Mouse (Mus musculus) kidney, postnatal 0 days (tissue): Measurements from ENCODE around the gene Spo11. TPM values are rescaled to one million over a fixed set of nuclear protein-coding genes. Genes with fewer than 3 reads are reported as not detected.

Experiments
- ATAC-seq: fragments of 200-750 bp; cut with Nextera tagmentation; replicated peaks from 2 replicates; pipeline ENCODE4 v1.8.0; 2017; ENCODE audit warnings: low read depth, moderate number of reproducible peaks, moderate TSS enrichment, moderate library complexity; ENCODE audit not compliant: low FRiP score
- DNase-seq: peaks from one replicate; pipeline ENCODE4 v3.0.0-alpha.2; 2016; ENCODE audit warnings: low spot score
- H3K27ac ChIP-seq: fragments of 300-500 bp; sonication (generic); 2 replicates; pipeline ENCODE4 v1.5.1; 2014; ENCODE audit warnings: mild to moderate bottlenecking
- H3K27me3 ChIP-seq: fragments of 300-500 bp; sonication (generic); 2 replicates; pipeline ENCODE4 v1.6.1; 2014; ENCODE audit warnings: low read length, mixed read lengths; ENCODE audit not compliant: insufficient read depth
- H3K36me3 ChIP-seq: fragments of 300-500 bp; sonication (generic); 2 replicates; pipeline ENCODE4 v1.6.1; 2014; ENCODE audit warnings: low read length, mixed read lengths; ENCODE audit not compliant: insufficient read depth
- H3K4me1 ChIP-seq: fragments of 300-500 bp; sonication (generic); replicated peaks from 2 replicates; pipeline ENCODE4 v1.6.1; 2014; ENCODE audit warnings: antibody characterized with exemption, low read length, mixed read lengths; ENCODE audit not compliant: insufficient read depth
- H3K4me2 ChIP-seq: fragments of 300-500 bp; sonication (generic); 2 replicates; pipeline ENCODE4 v1.6.1; 2014; ENCODE audit warnings: mild to moderate bottlenecking, low read length, moderate library complexity, mixed read lengths
- H3K4me3 ChIP-seq: fragments of 300-500 bp; sonication (generic); replicated peaks from 2 replicates; pipeline ENCODE4 v1.5.1; 2014; ENCODE audit warnings: low read depth, low read length
- H3K9ac ChIP-seq: fragments of 300-500 bp; sonication (generic); 2 replicates; pipeline ENCODE4 v1.6.1; 2014; ENCODE audit warnings: low read depth, low read length
- H3K9me3 ChIP-seq: fragments of 300-500 bp; sonication (generic); replicated peaks from 2 replicates; pipeline ENCODE4 v1.6.1; 2016; ENCODE audit warnings: low read length, inconsistent platforms, mixed read lengths
- CTCF ChIP-seq: IDR thresholded peaks from 2 replicates; pipeline ENCODE4 v1.5.1; 2016; ENCODE audit warnings: antibody characterized with exemption, low read depth, mild to moderate bottlenecking, moderate library complexity
- WGBS: fragments of 180-500 bp; shearing (Covaris S2); extraction: QIAGEN DNeasy Blood & Tissue Kit; methylation state at CpG from one replicate; pipeline ENCODE4 v1.1.7; 2014; 5-methylcytosine and 5-hydroxymethylcytosine counted together
- polyA plus RNA-seq: library from polyadenylated mRNA; unstranded; fragments of >200 nt; fragmentation: Nextera tagmentation; extraction: Ambion mirVana; gene quantifications from 2 replicates; pipeline ENCODE4 v1.2.1, GENCODE M21; 2015

Gene Spo11
- polyA plus RNA-seq, 1 experiment from 2014 or later: 0.11 TPM

- no peaks in the 10 kb centered on the region for H3K27me3 ChIP-seq
- TF ChIP-seq CTCF: no peak
- no peak for ATAC-seq
- H3K4me2 ChIP-seq: no peak overlapping the region
- H3K9me3 ChIP-seq: no peaks in the 10 kb centered on the region
- H3K4me1 ChIP-seq: no peaks in the 10 kb centered on the region
- no peak overlapping the region for H3K4me3 ChIP-seq
- 88% methylated on average over 5 of the region's 5 CpGs for WGBS
- H3K36me3 ChIP-seq: no peaks in the 10 kb centered on the region
- no peak for DNase-seq
- no peak overlapping the region for H3K9ac ChIP-seq
- no peak overlapping the region for H3K27ac ChIP-seq
These were observed 11.0 kb upstream of the Spo11 start for GRCm38 (mm10) chr2:172966480-172966879.

- no peak for DNase-seq
- WGBS: 98% methylated on average over 2 of the region's 2 CpGs
- ATAC-seq: no peak
- H3K27me3 ChIP-seq: no peaks in the 10 kb centered on the region
- no peak for TF ChIP-seq CTCF
- no peaks in the 10 kb centered on the region for H3K4me1 ChIP-seq
- no peaks in the 10 kb centered on the region for H3K9me3 ChIP-seq
- H3K4me3 ChIP-seq: no peak overlapping the region
- no peak overlapping the region for H3K27ac ChIP-seq
- no peaks in the 10 kb centered on the region for H3K36me3 ChIP-seq
- H3K4me2 ChIP-seq: no peak overlapping the region
- H3K9ac ChIP-seq: no peak overlapping the region
These were observed 5.6 kb upstream of the Spo11 start for GRCm38 (mm10) chr2:172971865-172972264.

- Histone ChIP-seq H3K36me3 (no peaks in the 10 kb centered on the region), H3K9ac (no peak overlapping the region), H3K27ac (no peak overlapping the region), H3K4me1 (0 out of 2 replicates have a peak, but pooled peaks cover 6% of the 10 kb centered on the region), H3K9me3 (no peaks in the 10 kb centered on the region), H3K4me3 (no peak overlapping the region), H3K4me2 (no peak overlapping the region), H3K27me3 (no peaks in the 10 kb centered on the region)
- ATAC-seq (no peak; the same call in 1 of the 2 replicates), DNase-seq (no peak)
- WGBS: 15% methylated on average over 7 of the region's 7 CpGs
- TF ChIP-seq CTCF: no peak
These were observed 3.5 kb upstream of the Spo11 start for GRCm38 (mm10) chr2:172973806-172974565.

- Histone ChIP-seq H3K4me1 (0 out of 2 replicates have a peak, but pooled peaks cover 6% of the 10 kb centered on the region), H3K4me2 (no peak overlapping the region), H3K9ac (no peak overlapping the region), H3K27me3 (no peaks in the 10 kb centered on the region), H3K4me3 (no peak overlapping the region), H3K27ac (no peak overlapping the region), H3K9me3 (no peaks in the 10 kb centered on the region), H3K36me3 (no peaks in the 10 kb centered on the region)
- DNase-seq (no peak), ATAC-seq (no peak)
- WGBS: 27% methylated on average over 7 of the region's 7 CpGs
- no peak for TF ChIP-seq CTCF
These were observed 2.8 kb upstream of the Spo11 start for GRCm38 (mm10) chr2:172974701-172975100.

- no peak overlapping the region for H3K27ac ChIP-seq
- H3K4me1 ChIP-seq: 0 out of 2 replicates have a peak, but pooled peaks cover 6% of the 10 kb centered on the region
- no peak overlapping the region for H3K9ac ChIP-seq
- H3K4me3 ChIP-seq: no peak overlapping the region
- H3K27me3 ChIP-seq: no peaks in the 10 kb centered on the region
- WGBS: 85% methylated on average over 6 of the region's 6 CpGs
- DNase-seq (no peak), ATAC-seq (no peak)
- H3K9me3 ChIP-seq: no peaks in the 10 kb centered on the region
- H3K4me2 ChIP-seq: no peak overlapping the region
- no peak for TF ChIP-seq CTCF
- H3K36me3 ChIP-seq: no peaks in the 10 kb centered on the region
These were observed 2.3 kb upstream of the Spo11 start for GRCm38 (mm10) chr2:172975159-172975558.

GRCm38 (mm10) chr2:172976661-172977238 lies 750 bp upstream of the Spo11 start:
- Histone ChIP-seq H3K4me2 (peak overlapping the region; percentile 39; the same call in 1 of the 2 replicates), H3K27ac (peak overlapping the region; percentile 20; the same call in 1 of the 2 replicates), H3K9ac (no peak overlapping the region), H3K36me3 (no peaks in the 10 kb centered on the region), H3K27me3 (no peaks in the 10 kb centered on the region), H3K4me3 (no peak overlapping the region), H3K9me3 (no peaks in the 10 kb centered on the region), H3K4me1 (0 out of 2 replicates have a peak, but pooled peaks cover 6% of the 10 kb centered on the region)
- no peak; the same call in 1 of the 2 replicates for ATAC-seq
- WGBS: 15% methylated on average over 7 of the region's 7 CpGs
- TF ChIP-seq CTCF: peak; percentile 33; the same call in 1 of the 2 replicates
- DNase-seq: peak; percentile 55
